Mouse (Mus musculus) kidney, postnatal 0 days (tissue): ENCODE results near the gene Phykpl. TPM values are rescaled to one million over a fixed set of nuclear protein-coding genes. Genes with fewer than 3 reads are reported as not detected.
"Not testable (repeated sequence)": the region's sequence is repeated elsewhere in the genome, so short reads cannot be mapped to it uniquely, and the experiment has no call there.

Source experiments
- ATAC-seq: fragments of 200-750 bp; cut with Nextera tagmentation; replicated peaks from 2 replicates; pipeline ENCODE4 v1.8.0; 2017; ENCODE audit warnings: low read depth, moderate number of reproducible peaks, moderate TSS enrichment, moderate library complexity; ENCODE audit not compliant: low FRiP score
- DNase-seq: peaks from one replicate; pipeline ENCODE4 v3.0.0-alpha.2; 2016; ENCODE audit warnings: low spot score
- H3K27ac ChIP-seq: fragments of 300-500 bp; sonication (generic); 2 replicates; pipeline ENCODE4 v1.5.1; 2014; ENCODE audit warnings: mild to moderate bottlenecking
- H3K27me3 ChIP-seq: fragments of 300-500 bp; sonication (generic); 2 replicates; pipeline ENCODE4 v1.6.1; 2014; ENCODE audit warnings: low read length, mixed read lengths; ENCODE audit not compliant: insufficient read depth
- H3K36me3 ChIP-seq: fragments of 300-500 bp; sonication (generic); 2 replicates; pipeline ENCODE4 v1.6.1; 2014; ENCODE audit warnings: low read length, mixed read lengths; ENCODE audit not compliant: insufficient read depth
- H3K4me1 ChIP-seq: fragments of 300-500 bp; sonication (generic); replicated peaks from 2 replicates; pipeline ENCODE4 v1.6.1; 2014; ENCODE audit warnings: antibody characterized with exemption, low read length, mixed read lengths; ENCODE audit not compliant: insufficient read depth
- H3K4me2 ChIP-seq: fragments of 300-500 bp; sonication (generic); 2 replicates; pipeline ENCODE4 v1.6.1; 2014; ENCODE audit warnings: mild to moderate bottlenecking, low read length, moderate library complexity, mixed read lengths
- H3K4me3 ChIP-seq: fragments of 300-500 bp; sonication (generic); replicated peaks from 2 replicates; pipeline ENCODE4 v1.5.1; 2014; ENCODE audit warnings: low read depth, low read length
- H3K9ac ChIP-seq: fragments of 300-500 bp; sonication (generic); 2 replicates; pipeline ENCODE4 v1.6.1; 2014; ENCODE audit warnings: low read depth, low read length
- H3K9me3 ChIP-seq: fragments of 300-500 bp; sonication (generic); replicated peaks from 2 replicates; pipeline ENCODE4 v1.6.1; 2016; ENCODE audit warnings: low read length, inconsistent platforms, mixed read lengths
- CTCF ChIP-seq: IDR thresholded peaks from 2 replicates; pipeline ENCODE4 v1.5.1; 2016; ENCODE audit warnings: antibody characterized with exemption, low read depth, mild to moderate bottlenecking, moderate library complexity
- WGBS: fragments of 180-500 bp; shearing (Covaris S2); extraction: QIAGEN DNeasy Blood & Tissue Kit; methylation state at CpG from one replicate; pipeline ENCODE4 v1.1.7; 2014; 5-methylcytosine and 5-hydroxymethylcytosine counted together
- polyA plus RNA-seq: library from polyadenylated mRNA; unstranded; fragments of >200 nt; fragmentation: Nextera tagmentation; extraction: Ambion mirVana; gene quantifications from 2 replicates; pipeline ENCODE4 v1.2.1, GENCODE M21; 2015

Gene Phykpl
- polyA plus RNA-seq, 1 experiment from 2014 or later = 24.6 TPM

GRCm38 (mm10) chr11:51597553-51597952, 13.0 kb downstream of the Phykpl start:
- H3K9ac ChIP-seq = no peak overlapping the region
- no peak overlapping the region for H3K4me3 ChIP-seq
- H3K36me3 ChIP-seq = peaks cover 92% of the 10 kb centered on the region
- no peak overlapping the region for H3K4me2 ChIP-seq
- no peaks in the 10 kb centered on the region for H3K4me1 ChIP-seq
- no peaks in the 10 kb centered on the region for H3K27me3 ChIP-seq
- DNase-seq (no peak), ATAC-seq (no peak)
- no peaks in the 10 kb centered on the region for H3K9me3 ChIP-seq
- 88% methylated on average over 2 of the region's 2 CpGs for WGBS
- no peak for TF ChIP-seq CTCF
- H3K27ac ChIP-seq = no peak overlapping the region

- no peak overlapping the region for H3K27ac ChIP-seq
- H3K4me1 ChIP-seq = no peaks in the 10 kb centered on the region; the same call in 1 of the 2 replicates
- no peak for TF ChIP-seq CTCF
- no peaks in the 10 kb centered on the region for H3K27me3 ChIP-seq
- no peaks in the 10 kb centered on the region for H3K9me3 ChIP-seq
- peaks cover 73% of the 10 kb centered on the region for H3K36me3 ChIP-seq
- H3K4me2 ChIP-seq = no peak overlapping the region
- no peak for ATAC-seq
- DNase-seq = no peak
- WGBS = 88% methylated on average over 3 of the region's 3 CpGs
- no peak overlapping the region for H3K9ac ChIP-seq
- H3K4me3 ChIP-seq = no peak overlapping the region
Observed at GRCm38 (mm10) chr11:51602253-51602652, 17.7 kb downstream of the Phykpl start.

- no peaks in the 10 kb centered on the region for H3K27me3 ChIP-seq
- H3K4me1 ChIP-seq = no peaks in the 10 kb centered on the region; the same call in 1 of the 2 replicates
- no peak for TF ChIP-seq CTCF
- H3K9me3 ChIP-seq = no peaks in the 10 kb centered on the region
- peak overlapping the region; percentile 99 for H3K4me3 ChIP-seq
- WGBS = under 1% methylated on average over 80 of the region's 81 CpGs
- H3K4me2 ChIP-seq = peak overlapping the region; percentile 75
- peak overlapping the region; percentile 97 for H3K27ac ChIP-seq
- peak overlapping the region; percentile 100 for H3K9ac ChIP-seq
- H3K36me3 ChIP-seq = peaks cover 38% of the 10 kb centered on the region
- peak; percentile 83 for ATAC-seq
- DNase-seq = peak; percentile 95
Observed at GRCm38 (mm10) chr11:51605602-51606446, 21.3 kb downstream of the Phykpl start.

- Histone ChIP-seq H3K4me2 (peak within 1 kb of the TSS; percentile 75), H3K4me1 (no peaks in the 10 kb centered on the region; the same call in 1 of the 2 replicates), H3K9ac (peak within 1 kb of the TSS; percentile 100), H3K36me3 (peaks cover 31% of the 10 kb centered on the region), H3K27me3 (no peaks in the 10 kb centered on the region), H3K9me3 (no peaks in the 10 kb centered on the region), H3K27ac (peak within 1 kb of the TSS; percentile 97), H3K4me3 (peak within 1 kb of the TSS; percentile 99)
- under 1% methylated on average over 83 of the region's 91 CpGs for WGBS
- DNase-seq (peak; percentile 98), ATAC-seq (peak; percentile 92)
- TF ChIP-seq CTCF = no peak
Observed at GRCm38 (mm10) chr11:51606447-51607095, 22.0 kb downstream of the Phykpl start, which contains the start of gene Hnrnpab. Gene Hnrnpab (minus strand): TSS chr11:51606847.

GRCm38 (mm10) chr11:51607096-51607738, 22.7 kb downstream of the Phykpl start:
- peak overlapping the region; percentile 97 for H3K27ac ChIP-seq
- H3K9ac ChIP-seq = peak overlapping the region; percentile 100
- ATAC-seq (peak; percentile 16), DNase-seq (no peak)
- peaks cover 24% of the 10 kb centered on the region for H3K36me3 ChIP-seq
- TF ChIP-seq CTCF = no peak
- peak overlapping the region; percentile 99 for H3K4me3 ChIP-seq
- 4% methylated on average over 15 of the region's 15 CpGs for WGBS
- H3K4me2 ChIP-seq = peak overlapping the region; percentile 66
- H3K9me3 ChIP-seq = no peaks in the 10 kb centered on the region
- H3K4me1 ChIP-seq = no peaks in the 10 kb centered on the region; the same call in 1 of the 2 replicates
- H3K27me3 ChIP-seq = no peaks in the 10 kb centered on the region

GRCm38 (mm10) chr11:51609266-51609909, 24.8 kb downstream of the Phykpl start:
- H3K4me2 ChIP-seq = no peak overlapping the region

GRCm38 (mm10) chr11:51609940-51610339, 25.4 kb downstream of the Phykpl start:
- H3K4me1 ChIP-seq, H3K27me3 ChIP-seq, H3K9me3 ChIP-seq, H3K27ac ChIP-seq, DNase-seq, H3K9ac ChIP-seq, ATAC-seq, H3K36me3 ChIP-seq, H3K4me3 ChIP-seq, H3K4me2 ChIP-seq: not testable (repeated sequence)
- WGBS = 83% methylated on average over 5 of the region's 5 CpGs

More at GRCm38 (mm10) chr11:51609266-51609909, 24.8 kb downstream of the Phykpl start:
- 73% methylated on average over 3 of the region's 3 CpGs for WGBS
- Histone ChIP-seq H3K27ac (no peak overlapping the region), H3K27me3 (no peaks in the 10 kb centered on the region), H3K4me1 (no peaks in the 10 kb centered on the region; the same call in 1 of the 2 replicates), H3K9me3 (no peaks in the 10 kb centered on the region), H3K4me3 (no peak overlapping the region), H3K36me3 (peaks cover 3% of the 10 kb centered on the region; the same call in 1 of the 2 replicates), H3K9ac (no peak overlapping the region)
- ATAC-seq (no peak), DNase-seq (no peak)
- no peak for TF ChIP-seq CTCF
